Mouse (Mus musculus): ENCODE measurements around the gene Gnaq. TPM values are rescaled to one million over a fixed set of nuclear protein-coding genes. Genes with fewer than 3 reads are reported as not detected.

Gene Gnaq
- polyA plus RNA-seq, 1 experiment: 244 TPM

DNA sequence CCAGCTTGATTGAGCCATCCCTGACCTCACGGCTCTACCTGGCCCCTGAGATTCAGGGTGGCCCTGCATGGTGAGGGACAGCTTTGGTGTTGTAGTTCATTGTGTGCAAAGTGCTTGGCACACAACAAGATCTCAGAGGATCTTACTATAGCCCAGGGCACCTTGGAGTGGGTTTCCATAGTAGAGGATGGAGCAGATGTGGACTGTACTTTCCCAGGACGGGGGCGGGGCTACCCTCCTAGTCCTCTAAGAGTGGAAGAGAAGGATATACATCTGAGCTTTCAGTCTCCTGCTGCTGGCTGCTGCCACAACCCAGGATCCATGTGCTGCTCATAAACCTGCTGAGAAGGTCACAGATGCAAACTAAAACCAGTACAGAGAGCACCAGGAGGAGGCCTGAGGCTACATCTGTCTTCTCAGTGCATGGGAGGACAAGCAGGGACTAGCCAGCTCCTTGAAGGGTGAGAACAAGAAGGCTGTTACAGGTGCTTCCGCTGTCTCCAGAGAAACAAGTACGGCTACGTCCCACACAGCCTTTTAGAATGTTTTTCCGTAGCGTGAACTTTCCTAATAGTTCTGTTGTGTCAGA lies 44.6 kb downstream of the Gnaq start:
- WGBS: 92% methylated on average over 8 of the region's 8 CpGs
- Histone ChIP-seq H3K4me1 (ENCODE audit: control insufficient read depth, insufficient read depth, low read length) (peaks cover 23% of the 10 kb centered on the region; the same call in 1 of the 2 replicates), H3K4me3 (ENCODE audit: insufficient read depth, low read depth, low read length) (no peak overlapping the region), H3K27ac (ENCODE audit: insufficient read depth, low read depth, low read length) (no peak overlapping the region)
- TF ChIP-seq CTCF (IDR thresholded peaks at IDR 0.05; ENCODE audit: insufficient read depth, low read depth, low read length) (no peak), POLR2A (IDR thresholded peaks at IDR 0.05; ENCODE audit: insufficient read depth, low read depth, low read length) (no peak)

DNA sequence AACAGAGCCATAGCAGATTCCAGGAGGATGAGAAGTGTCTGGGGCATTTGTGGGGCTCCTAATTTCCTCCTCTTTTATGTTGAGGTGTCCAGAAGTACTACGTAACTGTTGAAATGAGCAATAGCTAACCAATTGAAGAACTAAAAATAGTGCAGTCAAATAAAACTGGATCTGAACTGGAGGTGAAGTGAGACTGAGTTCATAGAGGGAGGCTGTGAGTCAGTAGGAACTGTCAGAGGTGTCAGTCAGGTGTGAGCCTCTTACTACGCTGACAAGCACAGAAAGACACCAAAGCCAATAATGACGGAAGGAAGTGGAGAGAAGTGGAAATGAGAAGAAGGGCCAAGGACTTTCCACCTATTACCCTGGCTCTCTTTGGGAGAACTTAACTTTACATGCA lies 48.6 kb downstream of the Gnaq start:
- H3K4me1 ChIP-seq (ENCODE audit: control insufficient read depth, insufficient read depth, low read length): peaks cover 14% of the 10 kb centered on the region; the same call in 1 of the 2 replicates
- TF ChIP-seq CTCF (IDR thresholded peaks at IDR 0.05; ENCODE audit: insufficient read depth, low read depth, low read length) (no peak), POLR2A (IDR thresholded peaks at IDR 0.05; ENCODE audit: insufficient read depth, low read depth, low read length) (no peak)
- no peak overlapping the region for H3K27ac ChIP-seq (ENCODE audit: insufficient read depth, low read depth, low read length)
- H3K4me3 ChIP-seq (ENCODE audit: insufficient read depth, low read depth, low read length): no peak overlapping the region
- 84% methylated on average over 3 of the region's 3 CpGs for WGBS

DNA sequence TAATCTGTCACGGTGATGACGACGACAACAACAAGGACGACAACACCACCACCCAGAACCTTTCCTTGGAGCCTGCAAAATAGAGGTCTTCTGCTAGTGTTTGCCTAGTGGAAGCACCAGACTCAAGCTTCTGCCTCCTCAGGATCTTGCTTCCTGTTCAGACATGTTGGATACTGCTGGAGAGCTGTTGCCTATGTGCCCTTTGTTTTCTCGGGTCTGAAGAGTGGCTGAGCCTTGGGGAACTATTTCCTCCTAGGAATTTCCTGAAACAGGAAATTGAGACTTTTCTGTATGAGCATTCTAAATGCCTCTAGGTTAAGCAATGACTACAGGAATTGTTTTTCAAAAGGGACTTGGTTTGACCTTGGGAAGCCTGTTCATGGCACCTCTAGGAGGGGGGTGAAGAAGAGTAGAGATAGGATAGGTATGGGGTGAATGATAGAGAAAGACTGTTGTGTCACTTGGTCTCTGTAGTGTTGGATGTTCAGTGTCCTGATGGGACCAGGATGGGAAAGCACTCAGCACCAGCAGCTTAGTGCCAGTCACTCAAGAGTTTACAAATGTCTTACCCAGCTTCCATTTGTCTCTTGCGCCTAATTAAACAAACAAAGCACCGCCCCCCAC lies 49.3 kb downstream of the Gnaq start:
- WGBS: 77% methylated on average over 7 of the region's 7 CpGs
- no peak overlapping the region for H3K27ac ChIP-seq (ENCODE audit: insufficient read depth, low read depth, low read length)
- H3K4me3 ChIP-seq (ENCODE audit: insufficient read depth, low read depth, low read length): no peak overlapping the region
- H3K4me1 ChIP-seq (ENCODE audit: control insufficient read depth, insufficient read depth, low read length): peaks cover 13% of the 10 kb centered on the region; the same call in 1 of the 2 replicates
- TF ChIP-seq CTCF (IDR thresholded peaks at IDR 0.05; ENCODE audit: insufficient read depth, low read depth, low read length) (no peak), POLR2A (IDR thresholded peaks at IDR 0.05; ENCODE audit: insufficient read depth, low read depth, low read length) (no peak)

DNA sequence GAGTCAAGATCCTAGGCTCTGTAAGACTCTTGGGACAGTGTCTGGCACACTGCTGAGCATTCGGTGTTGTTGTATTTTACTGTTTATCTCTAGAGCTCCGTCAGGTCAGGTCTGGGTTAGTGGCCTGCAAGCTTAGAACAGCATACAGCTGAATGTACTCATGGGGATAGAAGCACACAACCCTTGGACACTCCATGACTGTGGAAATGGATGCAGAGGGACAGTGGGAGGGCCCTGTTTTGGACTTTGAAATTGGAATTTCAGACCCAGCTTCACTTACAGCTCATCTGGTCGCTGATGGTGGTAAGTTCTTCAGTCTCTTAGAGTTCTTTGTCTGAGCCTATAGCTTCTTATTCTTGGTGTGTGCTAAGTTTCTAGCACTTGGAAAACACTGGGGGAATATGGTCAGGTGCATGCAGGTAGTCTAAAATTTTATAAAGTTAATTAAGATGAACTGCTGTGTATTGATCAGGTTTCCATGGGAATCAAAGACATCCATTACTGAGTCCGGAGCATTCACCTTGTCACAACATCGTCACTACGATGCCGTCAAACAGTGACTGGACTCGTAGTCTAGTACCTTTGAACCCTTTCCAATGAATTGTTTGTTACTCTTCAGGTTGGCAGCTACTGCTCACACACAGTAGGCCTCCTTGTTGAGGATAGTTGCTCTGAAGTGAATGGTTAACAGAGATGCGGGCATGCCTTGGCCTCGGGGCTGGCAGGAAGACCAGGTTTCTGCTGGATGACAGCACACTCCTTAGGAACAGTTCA lies 51.1 kb downstream of the Gnaq start:
- TF ChIP-seq CTCF (IDR thresholded peaks at IDR 0.05; ENCODE audit: insufficient read depth, low read depth, low read length) (no peak), POLR2A (IDR thresholded peaks at IDR 0.05; ENCODE audit: insufficient read depth, low read depth, low read length) (no peak)
- Histone ChIP-seq H3K4me3 (ENCODE audit: insufficient read depth, low read depth, low read length) (no peak overlapping the region), H3K4me1 (ENCODE audit: control insufficient read depth, insufficient read depth, low read length) (peaks cover 5% of the 10 kb centered on the region), H3K27ac (ENCODE audit: insufficient read depth, low read depth, low read length) (no peak overlapping the region)
- 72% methylated on average over 10 of the region's 10 CpGs for WGBS

DNA sequence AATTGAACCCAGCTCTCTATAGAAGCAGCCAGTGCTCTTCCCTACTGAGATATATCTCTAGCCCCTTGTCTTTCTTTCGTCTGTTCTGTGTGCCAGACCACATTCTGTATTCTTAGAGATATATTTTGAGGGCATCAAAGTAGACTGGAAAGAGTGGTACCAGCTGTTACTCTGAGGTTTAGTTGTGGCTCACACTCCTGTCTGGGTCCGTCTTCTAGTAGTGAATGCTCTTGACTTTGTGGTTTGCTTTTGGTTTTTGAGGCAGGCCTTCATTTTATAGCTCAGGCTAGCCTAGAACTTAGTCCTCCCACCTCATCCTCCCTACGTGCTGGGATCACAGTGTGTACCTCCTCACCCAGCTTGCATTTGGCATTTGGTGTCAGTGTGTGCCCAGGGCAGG lies 54.4 kb downstream of the Gnaq start:
- Histone ChIP-seq H3K27ac (ENCODE audit: insufficient read depth, low read depth, low read length) (no peak overlapping the region), H3K4me1 (ENCODE audit: control insufficient read depth, insufficient read depth, low read length) (no peaks in the 10 kb centered on the region; the same call in none of the 2 replicates), H3K4me3 (ENCODE audit: insufficient read depth, low read depth, low read length) (no peak overlapping the region)
- TF ChIP-seq POLR2A (IDR thresholded peaks at IDR 0.05; ENCODE audit: insufficient read depth, low read depth, low read length) (no peak), CTCF (IDR thresholded peaks at IDR 0.05; ENCODE audit: insufficient read depth, low read depth, low read length) (no peak)
- WGBS: 90% methylated on average over 3 of the region's 3 CpGs

DNA sequence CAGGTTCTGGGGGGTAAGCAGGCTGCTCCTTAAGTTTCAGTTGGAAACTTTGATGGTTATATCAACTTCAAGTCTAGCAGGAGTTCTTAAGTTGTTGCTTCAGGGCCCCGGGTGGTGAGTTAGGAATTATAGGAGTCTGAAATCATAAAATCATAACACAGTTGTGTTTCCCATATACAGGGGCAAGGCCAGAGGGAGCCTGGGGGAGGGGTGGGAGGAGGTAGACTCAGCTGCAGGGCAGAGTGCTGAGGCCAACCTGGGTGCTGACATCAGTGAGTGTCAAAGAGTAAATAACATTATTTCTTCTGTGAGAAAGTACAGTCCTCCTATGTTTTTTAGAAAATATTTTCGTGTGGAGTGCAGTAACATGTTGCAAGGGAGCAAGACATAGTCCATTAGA lies 55.3 kb downstream of the Gnaq start:
- H3K27ac ChIP-seq (ENCODE audit: insufficient read depth, low read depth, low read length): no peak overlapping the region
- peaks cover 5% of the 10 kb centered on the region for H3K4me1 ChIP-seq (ENCODE audit: control insufficient read depth, insufficient read depth, low read length)
- no peak for TF ChIP-seq POLR2A (IDR thresholded peaks at IDR 0.05; ENCODE audit: insufficient read depth, low read depth, low read length)
- TF ChIP-seq CTCF (IDR thresholded peaks at IDR 0.05; ENCODE audit: insufficient read depth, low read depth, low read length): no peak
- 71% methylated on average over 2 of the region's 2 CpGs for WGBS
- H3K4me3 ChIP-seq (ENCODE audit: insufficient read depth, low read depth, low read length): no peak overlapping the region

DNA sequence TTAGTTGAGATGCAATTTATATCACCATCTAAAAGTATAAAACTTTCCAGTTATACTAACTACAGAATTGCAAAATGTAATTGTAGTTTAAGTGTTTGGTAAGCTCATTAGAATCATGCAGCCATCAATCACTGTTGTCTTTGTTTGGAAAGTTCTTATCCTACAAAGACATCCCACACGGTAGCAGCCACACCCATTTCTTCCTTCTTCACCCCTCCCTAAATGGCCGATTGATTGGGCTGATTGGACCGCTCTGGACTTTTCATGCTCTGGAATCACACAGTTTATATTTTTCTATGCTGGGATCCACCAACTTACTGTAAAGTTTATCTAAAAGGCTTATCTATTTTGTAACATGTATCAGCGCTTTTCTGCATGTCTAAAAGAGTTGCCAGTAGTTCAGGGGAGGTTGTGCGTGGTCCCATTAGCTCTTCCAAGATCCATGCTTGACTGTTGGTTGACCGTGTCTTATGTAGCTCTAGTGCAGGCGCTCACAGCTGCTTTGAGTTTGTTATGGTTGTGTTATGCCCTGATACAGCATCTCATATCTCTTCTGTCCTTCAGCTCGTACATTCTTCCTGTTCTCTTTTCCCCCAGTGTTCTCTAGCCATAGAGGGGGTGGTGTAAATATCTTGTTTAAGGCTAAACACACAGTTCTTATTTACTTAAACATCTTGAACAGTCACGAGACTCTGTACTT lies 56.6 kb downstream of the Gnaq start:
- 82% methylated on average over 9 of the region's 9 CpGs for WGBS
- Histone ChIP-seq H3K27ac (ENCODE audit: insufficient read depth, low read depth, low read length) (no peak overlapping the region), H3K4me1 (ENCODE audit: control insufficient read depth, insufficient read depth, low read length) (peaks cover 5% of the 10 kb centered on the region), H3K4me3 (ENCODE audit: insufficient read depth, low read depth, low read length) (no peak overlapping the region)
- TF ChIP-seq CTCF (IDR thresholded peaks at IDR 0.05; ENCODE audit: insufficient read depth, low read depth, low read length) (no peak), POLR2A (IDR thresholded peaks at IDR 0.05; ENCODE audit: insufficient read depth, low read depth, low read length) (no peak)

DNA sequence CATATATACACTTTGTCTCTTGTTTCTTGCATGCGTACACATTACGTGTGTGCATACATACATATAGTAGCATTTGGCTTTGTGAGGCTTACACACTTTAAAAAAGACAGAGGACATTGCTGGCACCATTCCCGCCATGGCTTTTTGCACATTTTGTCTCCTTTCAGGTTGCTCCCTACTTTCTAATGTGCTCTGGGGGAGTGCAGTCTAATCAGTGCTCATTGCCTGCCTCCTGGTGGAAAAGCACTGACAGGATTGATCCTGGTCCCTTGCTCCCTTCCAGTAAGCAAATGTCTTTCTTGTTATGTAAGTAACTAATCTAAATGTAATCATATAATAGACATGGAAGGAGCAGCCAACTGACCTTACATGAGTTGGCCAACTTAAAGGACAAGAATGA lies 65.5 kb downstream of the Gnaq start:
- Histone ChIP-seq H3K27ac (ENCODE audit: insufficient read depth, low read depth, low read length) (no peak overlapping the region), H3K4me3 (ENCODE audit: insufficient read depth, low read depth, low read length) (no peak overlapping the region), H3K4me1 (ENCODE audit: control insufficient read depth, insufficient read depth, low read length) (peaks cover 2% of the 10 kb centered on the region; the same call in 1 of the 2 replicates)
- WGBS: 79% methylated on average over 3 of the region's 3 CpGs
- TF ChIP-seq CTCF (IDR thresholded peaks at IDR 0.05; ENCODE audit: insufficient read depth, low read depth, low read length) (no peak), POLR2A (IDR thresholded peaks at IDR 0.05; ENCODE audit: insufficient read depth, low read depth, low read length) (no peak)
